Mouse (Mus musculus) myocyte (in vitro differentiated cells): ENCODE results near the gene Cryl1. TPM values are rescaled to one million over a fixed set of nuclear protein-coding genes. Genes with fewer than 3 reads are reported as not detected.

Source experiments
- H3K27me3 ChIP-seq: one replicate; pipeline ENCODE4 v1.6.1; 2011; ENCODE audit not compliant: control insufficient read depth, insufficient read depth, insufficient read length
- H3K36me3 ChIP-seq: one replicate; pipeline ENCODE4 v1.6.1; 2011; ENCODE audit not compliant: control insufficient read depth, insufficient read depth
- H3K4me2 ChIP-seq: one replicate; pipeline ENCODE4 v1.6.1; 2011; ENCODE audit warnings: low read depth, control low read depth
- H3K4me3 ChIP-seq: one replicate; pipeline ENCODE4 v1.5.1; 2011; ENCODE audit warnings: mild to moderate bottlenecking, control low read depth, moderate library complexity
- H3K79me2 ChIP-seq: one replicate; pipeline ENCODE4 v1.6.1; 2011; ENCODE audit not compliant: control insufficient read depth, insufficient read depth
- H3ac ChIP-seq: one replicate; pipeline ENCODE4 v1.6.1; 2011; ENCODE audit not compliant: control insufficient read depth, insufficient read length
- CEBPB ChIP-seq: IDR thresholded peaks from 2 replicates; pipeline ENCODE4 v1.6.1; 2011; ENCODE audit warnings: mild to moderate bottlenecking, moderate library complexity; ENCODE audit not compliant: poor library complexity, insufficient read depth, severe bottlenecking
- E2F4 ChIP-seq: IDR thresholded peaks from one replicate; pipeline ENCODE4 v1.6.1; 2011; ENCODE audit warnings: mild to moderate bottlenecking, control low read depth, moderate library complexity; ENCODE audit not compliant: insufficient read depth
- MAX ChIP-seq: IDR thresholded peaks from one replicate; pipeline ENCODE4 v1.6.1; 2011; ENCODE audit warnings: low read depth, mild to moderate bottlenecking, control low read depth
- MYOD1 ChIP-seq, 3 experiments: IDR thresholded peaks; one replicate each; pipeline ENCODE4 v1.6.1; 2011; ENCODE audit warnings: control low read depth in 2 of 3, low read depth in 2 of 3, mild to moderate bottlenecking in 2 of 3, moderate library complexity in 1 of 3; ENCODE audit not compliant: insufficient read length in 2 of 3, control insufficient read depth in 1 of 3
- MYOG ChIP-seq, 3 experiments: IDR thresholded peaks; one replicate each; pipeline ENCODE4 v1.6.1; 2011; ENCODE audit warnings: control low read depth in 2 of 3, low read depth in 2 of 3, mild to moderate bottlenecking in 2 of 3; ENCODE audit not compliant: insufficient read length in 2 of 3, control insufficient read depth in 1 of 3, insufficient read depth in 1 of 3
- POLR2A ChIP-seq: IDR thresholded peaks from one replicate; pipeline ENCODE4 v1.6.1; 2011; ENCODE audit warnings: low read depth, mild to moderate bottlenecking, control low read depth, moderate library complexity; ENCODE audit not compliant: insufficient read length
- POLR2AphosphoS2 ChIP-seq: IDR thresholded peaks from one replicate; pipeline ENCODE4 v1.6.1; 2011; ENCODE audit warnings: low read depth, control low read depth; ENCODE audit not compliant: insufficient read length
- REST ChIP-seq: IDR thresholded peaks from one replicate; pipeline ENCODE4 v1.6.1; 2011; ENCODE audit warnings: mild to moderate bottlenecking, control low read depth, moderate library complexity; ENCODE audit not compliant: insufficient read depth, insufficient read length
- SRF ChIP-seq: IDR thresholded peaks from one replicate; pipeline ENCODE4 v1.6.1; 2011; ENCODE audit warnings: low read depth; ENCODE audit not compliant: control insufficient read depth, insufficient read length
- TCF12 ChIP-seq: IDR thresholded peaks from one replicate; pipeline ENCODE4 v1.6.1; 2011; ENCODE audit warnings: mild to moderate bottlenecking, control low read depth; ENCODE audit not compliant: poor library complexity, insufficient read depth, severe bottlenecking
- TCF3 ChIP-seq: IDR thresholded peaks from one replicate; pipeline ENCODE4 v1.6.1; 2011; ENCODE audit warnings: low read depth, control low read depth; ENCODE audit not compliant: insufficient read length
- USF1 ChIP-seq: IDR thresholded peaks from one replicate; pipeline ENCODE4 v1.6.1; 2011; ENCODE audit warnings: low read depth, mild to moderate bottlenecking, control low read depth, moderate library complexity
- polyA plus RNA-seq: library from polyadenylated mRNA; unstranded; fragments of >200 nt; fragmentation: generic; extraction: Trizol; gene quantifications from one replicate; pipeline ENCODE4 v1.2.1, GENCODE M21; 2012; ENCODE audit warnings: missing spikeins

Cryl1 gene
- polyA plus RNA-seq, 1 experiment = 0.72 TPM

GRCm38 (mm10) chr14:57235276-57235675 is 163.1 kb downstream of the Cryl1 start:
- Histone ChIP-seq H3K4me3 (no peak overlapping the region), H3ac (no peak overlapping the region), H3K79me2 (no peaks in the 10 kb centered on the region), H3K27me3 (peaks cover 4% of the 10 kb centered on the region), H3K36me3 (no peaks in the 10 kb centered on the region), H3K4me2 (no peak overlapping the region)
- TF ChIP-seq TCF3 (no peak), MAX (no peak), CEBPB (no peak), POLR2A (no peak), POLR2AphosphoS2 (no peak), MYOD1 (IDR thresholded peaks at IDR 0.05; ENCODE audit: control insufficient read depth in 1 of 3, insufficient read length in 2 of 3, low read depth in 2 of 3) (no peak), REST (no peak), TCF12 (no peak), SRF (no peak), E2F4 (no peak), USF1 (no peak), MYOG (IDR thresholded peaks at IDR 0.05; ENCODE audit: control insufficient read depth in 1 of 3, insufficient read depth in 1 of 3, insufficient read length in 2 of 3, low read depth in 2 of 3) (no peak)

DNA sequence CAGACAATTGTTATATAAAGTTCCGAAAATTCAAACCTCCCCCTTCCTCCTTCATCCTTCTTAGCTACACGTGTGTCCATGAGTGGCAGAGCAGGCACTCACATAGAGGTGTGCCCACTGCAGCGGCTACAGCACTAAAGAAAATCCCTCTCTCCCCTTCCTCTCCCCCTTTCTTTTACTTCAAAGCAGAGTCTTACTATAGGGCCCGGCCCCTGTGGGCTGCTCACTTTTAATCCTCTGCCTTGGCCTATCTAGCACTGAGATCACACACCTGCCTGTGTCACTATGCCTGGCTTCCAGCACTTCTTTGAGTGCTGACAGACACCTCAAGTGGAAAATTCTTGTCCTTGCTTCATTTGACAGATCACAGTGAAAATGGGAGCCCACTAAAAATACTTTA is 163.6 kb downstream of the Cryl1 start:
- H3K4me3 ChIP-seq = no peak overlapping the region
- no peaks in the 10 kb centered on the region for H3K36me3 ChIP-seq
- H3K79me2 ChIP-seq = no peaks in the 10 kb centered on the region
- H3K4me2 ChIP-seq = no peak overlapping the region
- TF ChIP-seq USF1 = no peak
- TF ChIP-seq POLR2A = no peak
- TF ChIP-seq MYOD1 (IDR thresholded peaks at IDR 0.05; ENCODE audit: control insufficient read depth in 1 of 3, insufficient read length in 2 of 3, low read depth in 2 of 3) = no peak
- TF ChIP-seq SRF = no peak
- no peak for TF ChIP-seq E2F4
- TF ChIP-seq MYOG (IDR thresholded peaks at IDR 0.05; ENCODE audit: control insufficient read depth in 1 of 3, insufficient read depth in 1 of 3, insufficient read length in 2 of 3, low read depth in 2 of 3) = no peak
- no peak for TF ChIP-seq CEBPB
- TF ChIP-seq TCF12 = no peak
- no peak for TF ChIP-seq MAX
- no peak for TF ChIP-seq REST
- TF ChIP-seq TCF3 = no peak
- no peak for TF ChIP-seq POLR2AphosphoS2
- peaks cover 4% of the 10 kb centered on the region for H3K27me3 ChIP-seq
- H3ac ChIP-seq = no peak overlapping the region

DNA sequence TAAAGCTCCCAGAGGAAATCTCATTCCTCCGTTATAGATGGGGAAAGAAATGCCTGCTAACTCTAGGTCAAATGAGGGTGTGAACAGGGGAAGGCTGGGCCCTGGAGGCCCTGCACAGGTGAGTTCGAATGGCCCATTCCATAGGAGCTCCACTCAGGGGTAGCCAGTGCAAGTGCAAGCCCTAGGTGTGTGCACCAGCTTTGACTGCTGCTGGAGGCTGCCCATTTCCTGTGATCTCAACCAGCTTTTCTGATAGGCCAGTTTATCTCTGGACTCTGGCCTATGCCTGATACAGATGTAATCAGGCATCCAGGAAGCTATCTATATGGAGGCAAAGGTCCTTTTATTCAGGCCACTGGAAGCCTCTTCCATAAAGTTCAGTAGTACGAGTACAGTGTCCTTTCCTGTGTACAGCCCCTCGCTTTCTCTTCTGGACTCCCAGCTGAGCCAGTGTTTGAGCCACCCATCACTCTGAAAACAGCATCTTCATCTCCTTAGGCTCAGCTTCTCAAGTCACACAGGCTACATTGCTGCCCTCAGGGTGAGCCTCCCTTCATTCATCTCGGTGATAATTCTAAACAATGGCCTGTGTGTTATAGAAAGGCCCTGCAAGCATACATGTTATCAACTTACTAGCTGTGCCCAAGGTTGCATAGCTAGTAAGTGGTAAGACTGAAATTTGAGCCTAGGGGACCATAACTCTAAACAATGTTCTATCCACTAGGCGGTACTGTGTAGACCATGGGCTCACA is 167.9 kb downstream of the Cryl1 start:
- Histone ChIP-seq H3K36me3 (no peaks in the 10 kb centered on the region), H3K27me3 (peaks cover 4% of the 10 kb centered on the region), H3K4me3 (no peak overlapping the region), H3ac (no peak overlapping the region), H3K79me2 (no peaks in the 10 kb centered on the region), H3K4me2 (no peak overlapping the region)
- TF ChIP-seq MAX (no peak), MYOD1 (IDR thresholded peaks at IDR 0.05; ENCODE audit: control insufficient read depth in 1 of 3, insufficient read length in 2 of 3, low read depth in 2 of 3) (no peak), TCF12 (no peak), E2F4 (no peak), POLR2AphosphoS2 (no peak), MYOG (IDR thresholded peaks at IDR 0.05; ENCODE audit: control insufficient read depth in 1 of 3, insufficient read depth in 1 of 3, insufficient read length in 2 of 3, low read depth in 2 of 3) (no peak), CEBPB (no peak), TCF3 (no peak), USF1 (no peak), REST (no peak), POLR2A (no peak), SRF (no peak)

Other genes starting within 250 kb of the Cryl1 start
- gene Ift88, start 25.5 kb upstream of the Cryl1 start, polyA plus RNA-seq = 2.8 TPM
- 0.04 TPM for gene Il17d, start 126.2 kb upstream of the Cryl1 start, polyA plus RNA-seq
- 52.3 TPM for gene Eef1akmt1, start 173.1 kb upstream of the Cryl1 start, polyA plus RNA-seq